Mouse (Mus musculus) layer of hippocampus, adult 18-20 months (tissue): ENCODE measurements around the gene Prpf38a. TPM values are rescaled to one million over a fixed set of nuclear protein-coding genes. Genes with fewer than 3 reads are reported as not detected.
A peak's percentile ranks its signal among the peaks of the same experiment; 100 is the strongest.

Experiments
- DNase-seq, 2 experiments: peaks; one replicate each; pipeline ENCODE4 v3.0.0; 2022; ENCODE audit warnings: low spot score in 2 of 2
- long read RNA-seq: library from polyadenylated mRNA; stranded (forward); transcript quantifications from one replicate; pipeline ENCODE4 v2.0.0, GENCODE M21; 2021
- total RNA-seq, 2 experiments: library from RNA; stranded (reverse); gene quantifications; 2 replicates each; pipeline ENCODE4 v1.2.3; 2021

Prpf38a gene
- 10 to 100 TPM; 25.7 to 27.7 TPM for total RNA-seq
- long read RNA-seq, transcript Prpf38a-201 (10 exons, 1,516 nt): major isoform, 8 of 11 reads
- long read RNA-seq, partial matches to known transcripts: 1 of 11 reads
- long read RNA-seq, other reads (novel, unspliced or antisense): 2 of 11 reads

DNA sequence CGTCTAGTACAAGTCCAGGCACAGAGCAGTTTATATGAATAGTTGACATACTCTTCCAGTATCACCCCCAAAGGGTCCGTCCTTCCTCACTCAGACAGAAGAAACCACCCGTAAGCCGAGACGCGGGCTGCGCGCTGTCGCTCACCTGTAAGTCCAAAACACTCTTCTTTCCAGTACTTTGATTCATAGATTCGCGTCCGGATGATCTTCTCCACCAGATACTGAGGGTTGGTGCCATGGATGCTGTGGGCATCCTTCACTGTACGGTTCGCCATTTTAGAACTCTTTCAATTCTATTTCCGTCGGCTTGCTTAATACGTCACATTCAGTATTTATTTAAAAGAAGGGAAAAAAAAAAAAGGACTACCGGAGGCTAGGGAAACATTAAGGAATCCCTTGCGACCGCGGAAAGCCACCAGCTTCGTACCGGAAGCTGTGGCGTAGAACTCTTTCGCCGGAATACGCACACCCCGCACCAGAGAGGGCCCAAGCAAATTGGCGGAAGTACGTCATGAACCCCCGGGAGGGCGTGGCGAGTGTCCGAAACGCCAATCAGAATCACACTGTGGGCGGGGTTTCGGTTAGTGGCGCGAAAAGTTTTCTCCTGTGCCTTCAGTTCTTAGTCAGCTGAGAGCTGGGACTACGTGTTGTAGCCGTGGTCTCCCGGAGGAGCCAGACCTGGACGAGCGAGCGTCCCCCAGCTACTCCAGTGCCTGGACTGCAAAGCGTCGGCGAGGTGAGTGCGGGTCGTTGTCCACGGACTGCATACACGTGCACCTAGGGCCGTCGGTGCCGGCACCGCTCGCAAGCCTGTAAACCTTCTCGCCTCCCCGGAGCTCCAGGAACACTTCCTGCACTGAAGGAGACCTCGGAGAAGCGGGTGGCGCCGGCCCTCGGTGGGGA is at the start of gene Prpf38a, which contains the start of gene Orc1:
Gene Prpf38a, minus strand, starts transcription at position 497 of the 903 bp plus-strand sequence.
Gene Orc1, plus strand, starts transcription at position 584 of the 903 bp plus-strand sequence.
- DNase-seq: peak; percentile 96 to 98

DNA sequence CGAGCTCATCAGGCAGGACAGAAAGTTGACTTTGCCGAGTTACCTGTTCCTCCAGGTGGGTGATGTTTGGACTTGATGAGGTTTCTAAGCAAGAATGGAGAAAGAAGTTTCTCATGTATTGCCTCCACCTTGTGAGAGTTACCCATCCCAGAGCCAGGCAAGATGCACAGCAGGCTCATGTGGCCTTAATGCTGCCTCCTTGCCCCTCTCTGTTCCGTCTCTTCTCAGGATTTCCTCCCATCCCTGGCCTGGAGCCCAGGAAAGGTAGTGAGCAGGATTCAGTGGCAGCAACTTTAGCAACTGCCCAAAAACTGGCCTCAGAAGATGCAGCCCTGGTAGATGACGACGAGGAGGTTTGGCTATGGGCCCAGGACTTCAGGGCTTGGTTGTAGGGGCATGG is 47.9 kb upstream of the Prpf38a start:
- no peak for DNase-seq

DNA sequence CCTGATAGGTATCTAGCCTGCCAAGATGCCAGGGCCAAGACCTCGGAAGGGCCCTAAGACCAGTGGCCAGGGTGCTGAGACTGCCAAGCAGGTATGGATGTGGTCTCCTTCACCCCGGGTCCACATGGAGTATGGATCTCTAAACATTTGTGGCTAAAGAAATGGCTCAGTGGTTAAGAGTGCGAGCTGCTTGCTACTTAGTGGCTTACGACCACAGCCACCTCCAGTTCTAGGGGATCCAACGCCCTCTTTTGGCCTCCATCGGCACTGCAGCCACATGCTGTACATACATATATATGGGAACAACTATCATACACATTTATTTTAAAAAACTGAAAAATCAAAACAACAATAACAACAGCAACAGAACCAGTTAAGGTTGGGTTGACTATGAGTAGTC is 42.4 kb upstream of the Prpf38a start:
- DNase-seq: no peak

DNA sequence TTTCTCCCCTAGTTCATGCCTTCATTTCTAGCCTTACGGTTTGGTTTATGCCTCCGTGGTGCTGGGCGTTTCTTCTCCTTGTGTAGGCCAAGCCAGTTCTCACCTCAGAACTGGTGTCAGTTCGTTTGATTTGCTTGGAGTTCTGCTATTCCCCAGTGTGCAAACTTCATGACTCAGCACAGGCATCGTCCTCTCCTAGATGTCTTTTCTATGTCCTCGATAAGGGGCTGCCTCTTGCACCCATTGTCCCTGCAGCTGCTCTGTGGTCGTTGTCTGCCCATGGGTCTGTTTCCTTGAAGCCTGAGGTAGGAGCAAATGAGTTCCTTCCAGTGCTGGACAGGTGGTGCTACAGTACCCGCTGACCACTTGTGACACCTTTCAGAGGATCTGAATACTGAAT is 41.4 kb upstream of the Prpf38a start:
- no peak for DNase-seq

DNA sequence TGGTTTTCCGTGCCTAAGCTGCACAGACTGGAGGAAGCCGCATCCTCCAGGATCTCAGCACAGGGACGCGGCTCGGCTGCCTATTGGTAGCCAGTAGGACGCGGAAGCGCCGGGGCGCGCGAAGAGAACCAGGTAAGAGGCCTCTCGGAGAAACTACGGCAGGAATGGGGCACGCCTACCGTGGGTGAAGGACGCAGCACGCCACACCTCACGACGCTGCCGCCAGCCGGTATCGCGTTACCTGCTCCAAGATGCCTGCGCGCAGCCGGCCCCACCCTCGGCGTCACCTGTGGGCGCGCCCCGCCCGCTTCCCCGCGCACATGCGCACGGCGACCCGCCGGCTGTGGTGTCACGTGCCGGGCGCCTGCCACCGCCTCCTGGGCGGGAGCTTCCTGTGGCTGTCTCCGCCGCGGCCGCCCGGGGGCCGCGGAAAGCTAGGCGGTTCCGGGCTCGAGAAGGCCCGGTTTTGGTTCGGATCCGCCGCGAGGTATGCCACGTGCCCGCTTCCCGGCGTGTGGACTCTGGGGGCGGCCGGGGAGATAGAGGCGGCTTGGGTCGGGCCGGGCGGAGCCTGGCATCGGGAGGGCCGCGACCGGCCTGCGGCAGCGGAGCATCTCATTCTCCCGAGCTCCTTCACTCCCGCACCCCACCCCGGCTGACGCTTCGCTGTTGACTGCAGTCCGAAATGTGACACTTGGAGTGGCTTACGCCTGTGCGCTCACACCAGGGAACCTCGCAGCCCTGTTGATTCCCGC is 40.6 kb upstream of the Prpf38a start, which contains the start of gene Cc2d1b:
Gene Cc2d1b, plus strand, starts transcription at position 354 of the 755 bp plus-strand sequence.
- DNase-seq: peak; percentile 88 to 91

DNA sequence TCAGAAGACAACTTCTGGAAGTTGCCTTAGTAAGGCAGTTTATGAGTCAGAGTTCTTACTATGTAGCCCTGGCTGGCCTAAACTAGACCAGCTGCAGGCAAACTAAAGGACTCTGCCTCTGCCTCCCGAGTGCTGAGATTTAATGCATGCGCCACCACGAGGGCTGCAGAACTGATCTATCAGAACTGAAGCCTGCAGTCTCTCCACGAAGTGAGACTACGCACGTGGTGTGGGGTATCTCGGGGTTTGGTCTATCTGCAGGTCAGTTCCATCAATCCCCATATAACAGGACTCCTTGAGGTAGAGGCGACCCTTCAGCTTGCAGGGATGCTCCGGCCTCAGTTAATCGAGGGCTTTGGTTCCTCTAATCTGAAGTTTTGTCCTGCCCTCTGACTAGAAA is 40.0 kb upstream of the Prpf38a start:
- DNase-seq: no peak

DNA sequence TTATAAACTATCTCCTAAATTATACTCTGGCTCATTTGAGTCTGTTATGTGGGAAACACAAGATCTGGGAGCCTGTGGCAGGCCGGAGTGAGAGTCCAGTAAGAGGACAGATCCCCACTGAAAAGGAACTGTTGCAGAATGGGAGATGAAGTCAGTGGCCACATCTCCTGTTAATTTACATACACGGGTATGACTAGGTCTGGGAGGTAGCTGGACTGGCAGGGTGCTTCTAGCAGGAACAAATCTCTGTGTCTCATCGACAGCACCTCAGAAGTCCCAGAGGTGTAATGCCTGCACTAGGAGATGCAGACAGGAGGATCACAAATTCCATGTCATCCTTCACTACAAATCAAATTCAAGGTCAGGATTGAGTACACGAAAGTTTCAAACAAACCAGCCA is 39.5 kb upstream of the Prpf38a start:
- no peak for DNase-seq

DNA sequence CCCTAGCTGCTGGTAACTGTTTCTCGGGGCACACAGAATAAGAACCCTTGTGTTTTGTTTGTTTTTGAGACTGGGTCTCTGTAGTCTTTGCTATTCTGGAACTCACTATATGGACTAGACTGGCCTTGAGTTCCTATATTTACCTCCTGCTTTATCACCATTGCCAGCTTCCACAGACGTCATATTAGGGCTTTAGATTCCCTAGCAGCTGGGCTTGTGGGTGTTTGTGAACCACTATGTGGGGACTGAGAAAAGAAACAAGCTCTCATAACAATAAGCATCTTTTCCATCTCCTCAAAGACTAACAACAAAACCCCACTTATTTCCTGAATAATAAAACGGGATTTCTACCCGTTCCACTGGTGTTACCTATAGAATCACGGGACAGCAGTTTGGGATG is 31.8 kb upstream of the Prpf38a start:
- DNase-seq: no peak

DNA sequence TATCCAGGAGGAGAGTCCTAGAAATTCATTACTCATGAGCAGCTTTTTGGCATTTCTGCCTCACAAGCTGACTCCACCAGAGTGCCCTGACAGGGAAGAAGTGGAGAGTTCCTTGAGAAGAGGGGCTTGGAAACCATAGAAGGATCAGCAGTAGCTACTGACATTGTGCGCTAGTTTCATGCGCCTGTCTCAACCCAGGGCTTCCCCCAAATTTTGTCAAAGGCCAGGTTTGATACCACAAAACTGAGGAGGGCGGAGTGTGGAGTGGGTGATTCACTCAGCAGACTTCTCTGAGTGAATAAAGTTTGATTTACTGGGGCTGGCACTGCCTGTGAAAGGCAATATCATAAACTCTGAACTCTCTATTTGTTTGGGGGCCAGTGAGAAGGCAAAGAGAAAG is 29.5 kb upstream of the Prpf38a start:
- no peak for DNase-seq

DNA sequence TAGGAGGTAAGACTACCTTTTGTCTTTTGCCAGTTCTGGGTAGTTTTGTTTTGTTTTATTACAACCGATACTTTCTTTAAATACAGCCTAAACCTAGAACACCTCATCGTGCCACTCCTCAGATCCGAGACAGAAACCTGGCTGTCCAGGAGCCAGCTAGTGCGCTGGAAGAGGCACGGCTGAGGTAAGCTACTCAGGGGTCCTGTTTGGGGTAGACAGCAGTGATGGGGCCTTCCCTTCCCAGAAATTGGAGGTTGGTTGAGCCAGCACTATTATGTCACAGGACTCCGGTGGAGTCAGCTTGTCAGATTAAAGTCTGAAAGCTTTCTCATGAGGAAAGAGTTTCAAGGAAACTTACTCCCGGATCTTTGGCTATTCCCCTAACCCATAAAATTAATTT is 22.7 kb upstream of the Prpf38a start:
- no peak for DNase-seq

DNA sequence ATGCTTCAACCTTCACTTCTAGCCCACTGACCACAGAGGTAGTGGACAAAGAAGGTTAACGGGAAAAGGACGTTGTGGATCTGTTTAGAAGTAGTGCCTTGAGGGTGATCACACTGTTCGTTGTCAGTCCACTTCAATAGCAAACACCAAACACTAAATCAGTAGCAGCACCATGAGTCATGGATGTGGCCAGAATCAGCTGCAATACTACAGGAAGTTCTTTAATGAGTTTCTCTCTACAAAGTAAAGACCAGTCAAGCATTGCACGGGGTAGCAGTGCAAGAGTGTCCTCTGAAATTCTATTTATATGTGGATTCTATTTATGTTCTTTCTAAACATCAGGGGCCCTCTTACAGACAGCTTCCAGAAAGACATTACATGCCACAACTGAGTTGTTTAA is 19.2 kb upstream of the Prpf38a start:
- no peak for DNase-seq

DNA sequence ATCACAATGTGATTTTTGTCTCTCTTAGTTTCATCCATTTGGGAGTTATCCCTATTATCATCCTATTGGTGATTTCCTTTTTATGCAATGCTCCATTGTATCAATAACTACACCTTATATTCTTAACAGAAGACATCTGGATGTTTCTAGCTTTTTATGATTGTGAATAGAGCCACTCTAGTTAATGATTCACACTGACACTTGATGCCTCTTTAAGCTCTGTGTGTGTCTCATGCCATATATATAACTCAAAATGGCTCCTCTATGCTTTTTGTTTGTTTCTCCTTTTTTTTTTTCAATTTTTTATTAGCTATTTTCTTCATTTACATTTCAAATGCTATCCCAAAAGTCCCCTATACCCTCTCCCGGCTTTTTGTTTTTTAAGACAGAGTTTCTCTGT is 16.6 kb upstream of the Prpf38a start:
- no peak for DNase-seq

DNA sequence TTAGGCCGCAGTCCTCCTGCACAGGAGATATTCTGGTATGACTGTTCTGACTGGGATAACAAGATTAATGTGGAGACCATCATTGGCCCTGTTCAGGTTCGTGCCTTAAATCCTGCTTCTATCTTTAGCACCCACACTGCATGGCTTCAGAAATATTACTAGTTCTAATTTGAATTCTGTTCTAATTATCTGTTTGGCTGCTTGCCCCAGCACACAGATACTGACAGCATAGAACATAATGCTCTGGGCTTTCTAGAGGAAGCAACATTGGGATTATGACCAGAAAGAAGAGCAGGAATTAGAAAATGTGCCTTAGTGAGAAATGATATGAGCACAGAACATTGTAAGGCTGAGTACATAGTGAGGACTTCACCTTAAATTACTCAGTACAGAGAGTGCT is 14.2 kb upstream of the Prpf38a start:
- peak; percentile 28 to 69 for DNase-seq

DNA sequence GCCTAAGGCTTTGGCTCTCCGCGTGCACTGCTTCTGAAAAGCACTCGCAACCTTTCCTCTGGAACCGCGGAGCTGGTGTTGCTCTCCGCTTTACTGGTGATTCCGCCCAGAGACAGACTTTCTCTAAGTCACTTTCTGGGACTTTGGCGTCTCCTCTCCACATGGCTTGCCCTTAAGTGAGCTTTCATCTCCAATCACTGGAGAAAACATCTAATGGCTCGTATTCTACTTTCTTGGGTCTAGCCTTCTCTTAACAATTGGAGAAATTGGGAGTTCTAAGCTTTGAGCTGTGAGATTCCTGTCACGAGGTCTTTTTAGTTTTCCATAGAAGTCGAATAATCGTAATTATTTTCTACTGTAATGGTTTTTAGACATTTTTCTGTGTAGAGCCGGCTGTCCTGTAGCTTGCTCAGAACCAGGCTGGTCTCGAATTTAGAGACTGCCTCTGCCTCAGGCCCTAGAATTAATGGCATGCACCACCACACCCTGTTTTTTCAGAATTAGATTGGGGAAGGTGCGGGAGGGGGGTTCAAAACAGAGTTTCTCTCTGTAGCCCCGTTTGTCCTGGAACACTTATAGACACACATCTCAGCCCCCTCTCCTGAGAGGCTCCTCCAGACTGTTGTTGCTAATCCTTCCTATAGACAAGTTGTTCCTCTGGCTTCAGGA is 741 bp upstream of the Prpf38a start:
- DNase-seq: no peak

DNA sequence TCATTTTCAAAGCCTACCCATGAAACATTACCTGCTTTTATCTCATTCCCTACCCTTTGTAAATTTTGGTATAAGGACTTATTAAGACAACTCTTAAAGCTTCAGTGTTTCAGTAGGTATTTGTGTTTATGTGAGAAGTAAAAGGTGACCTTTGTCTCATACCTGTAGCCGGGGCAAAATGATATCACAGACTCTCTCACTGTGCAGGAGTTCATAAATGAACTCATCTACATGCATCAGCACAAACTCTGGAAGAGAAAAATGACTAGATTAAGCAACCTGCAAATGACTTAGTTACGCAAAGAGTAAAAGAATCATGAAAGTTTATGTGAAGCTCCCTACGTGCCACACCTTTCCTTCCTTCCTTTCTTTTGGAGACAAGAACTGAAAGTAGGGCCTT is 6.5 kb downstream of the Prpf38a start:
- DNase-seq: no peak

DNA sequence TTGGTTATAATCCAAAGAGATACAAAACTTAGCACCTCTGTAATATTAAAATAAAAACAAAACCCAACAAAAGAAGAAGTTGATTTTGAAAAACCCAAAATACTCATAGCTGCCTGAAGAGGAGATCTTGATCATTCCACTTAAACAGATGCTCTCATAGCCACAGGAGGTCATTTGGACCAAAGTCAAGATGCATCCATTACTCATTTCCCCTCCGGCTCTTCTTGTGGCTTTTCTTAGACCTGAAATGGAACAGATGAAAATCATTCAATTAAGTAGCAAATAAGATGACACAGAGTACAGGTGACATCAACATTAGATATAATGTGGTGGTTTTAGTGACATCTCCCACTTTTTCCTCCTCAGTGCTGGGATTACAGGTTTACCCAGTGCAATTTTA is 14.1 kb downstream of the Prpf38a start:
- DNase-seq: no peak

DNA sequence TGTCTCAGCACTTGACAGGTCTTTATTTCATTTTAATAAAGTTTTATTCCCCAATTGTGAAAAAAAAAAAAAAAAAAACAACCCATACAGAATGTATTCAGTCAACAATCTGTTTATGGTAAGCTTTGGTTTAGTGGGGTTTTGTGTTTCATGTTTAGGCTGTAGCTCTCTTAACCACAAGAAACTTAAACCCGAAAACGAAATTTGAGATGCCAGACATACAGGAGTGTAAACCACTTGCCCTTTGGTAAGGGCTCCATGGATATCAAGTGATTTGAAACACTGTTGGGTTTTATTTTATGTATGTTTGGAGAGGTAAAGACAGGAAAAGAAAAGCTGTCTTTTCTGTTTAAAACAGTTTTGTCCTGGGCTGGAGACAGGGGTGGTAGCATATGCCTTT is 39.4 kb downstream of the Prpf38a start:
- DNase-seq: no peak
